Mouse (Mus musculus) left cerebral cortex, postnatal 10 days (tissue): Measurements from ENCODE around the gene Limch1. TPM values are rescaled to one million over a fixed set of nuclear protein-coding genes. Genes with fewer than 3 reads are reported as not detected.

Experiments
- DNase-seq, 2 experiments: peaks; one replicate each; pipeline ENCODE4 v3.0.0; 2021 to 2022; ENCODE audit warnings: low spot score in 2 of 2, mixed read lengths in 1 of 2; ENCODE audit errors: extremely low spot score in 1 of 2
- intact Hi-C: fragments of 180-260 bp; cut with DNase I; formaldehyde crosslinking; loops from one replicate; pipeline ENCODE4 v1.15.1; 2025
- total RNA-seq, 2 experiments: library from RNA; stranded (reverse); gene quantifications; 2 replicates each; pipeline ENCODE4 v1.2.3; 2021

Limch1 gene
- 100 to 1,000 TPM; 114 TPM for total RNA-seq

GRCm38 (mm10) chr5:66745390-66745995, at the start of gene Limch1:
Limch1 (plus strand) TSS chr5:66745827.
- intact Hi-C loops = loop anchor here (5.0 kb wide), 1 partner anchor 33 kb away; no protein-coding TSS in a partner anchor
- DNase-seq = peak in 1 of 2 experiments; percentile 85

GRCm38 (mm10) chr5:66697119-66697518, 48.5 kb upstream of the Limch1 start:
- peak in 1 of 2 experiments; percentile 60 for DNase-seq
- intact Hi-C loops = loop anchor here (5.0 kb wide), 1 partner anchor 535 kb away; no protein-coding TSS in a partner anchor

- DNase-seq = peak in 1 of 2 experiments; percentile 63
- intact Hi-C loops = loop anchor here (2.0 to 5.0 kb wide), 2 partner anchors 317 to 532 kb away; no protein-coding TSS in a partner anchor
These were observed 45.7 kb upstream of the Limch1 start for GRCm38 (mm10) chr5:66699911-66700310.

DNA sequence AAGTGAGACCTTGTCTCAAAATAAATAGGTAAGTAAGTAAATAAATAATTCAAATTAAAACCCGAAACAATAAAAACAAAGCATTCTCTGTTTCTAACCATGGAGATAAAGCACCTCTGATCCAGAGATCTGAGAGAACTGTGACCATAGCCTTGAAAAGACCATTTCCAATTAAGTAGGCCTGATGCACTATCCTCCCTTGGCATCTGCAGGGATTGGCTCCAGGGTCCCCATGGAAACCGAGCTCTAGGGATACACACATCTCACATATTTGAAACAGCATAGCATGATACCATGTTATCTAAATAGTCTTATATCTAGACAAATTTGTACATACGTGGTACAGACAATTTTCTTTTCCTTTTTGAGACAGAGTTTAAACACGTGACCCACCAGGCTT, 43.7 kb upstream of the Limch1 start:
- intact Hi-C loops = no loop called here
- no peak for DNase-seq

DNA sequence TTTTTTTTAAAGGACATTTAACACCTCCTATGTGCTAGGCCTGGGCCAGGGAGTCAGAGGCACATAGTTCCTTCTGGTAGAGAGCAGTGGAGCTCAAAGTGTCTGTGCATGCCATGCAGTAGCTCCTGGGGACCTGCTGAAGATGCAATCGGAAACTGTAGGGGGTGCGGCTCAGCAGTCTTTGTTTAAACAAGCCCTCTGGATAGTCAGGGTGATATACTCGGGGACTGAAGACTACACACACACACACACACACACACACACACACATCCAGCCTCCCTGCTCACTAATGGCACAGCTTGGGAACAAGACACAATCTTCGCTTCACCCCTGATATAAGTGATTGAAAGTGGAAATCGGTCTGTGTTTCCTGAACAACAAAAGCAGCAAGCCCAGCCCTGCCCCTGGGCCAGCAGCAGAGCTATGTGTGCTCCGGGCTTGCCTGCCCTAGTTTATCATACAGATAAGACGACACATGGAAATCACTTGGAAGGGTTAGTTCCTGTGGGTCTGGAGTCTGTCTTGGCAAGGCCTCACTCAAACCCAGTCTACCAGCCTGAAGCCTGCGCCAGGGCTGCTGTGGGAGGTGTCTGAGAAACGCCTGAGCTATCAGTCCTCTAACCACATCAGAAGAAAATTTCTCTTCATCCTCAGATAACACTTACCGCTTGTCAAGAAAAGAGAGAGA, 42.2 kb upstream of the Limch1 start:
- no peak for DNase-seq
- intact Hi-C loops = no loop called here

DNA sequence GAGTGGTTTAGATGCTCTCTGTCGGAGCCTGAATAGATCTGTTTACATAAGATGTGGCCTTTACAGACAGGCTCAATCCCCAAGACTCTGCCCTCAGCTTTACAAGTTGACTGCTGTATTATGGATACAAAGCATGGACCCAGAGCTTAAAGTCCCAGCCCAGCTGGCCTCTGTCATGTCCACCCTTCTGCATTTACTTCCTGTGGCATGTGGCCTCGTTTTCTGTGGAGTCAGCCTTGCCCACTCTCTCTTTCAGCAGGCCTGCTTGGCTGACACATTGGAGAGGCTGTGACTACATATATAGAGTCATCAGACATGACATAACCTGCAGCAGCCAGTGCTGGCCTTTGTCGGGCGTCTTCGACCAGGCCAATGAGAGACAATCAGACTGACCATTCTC, 37.8 kb upstream of the Limch1 start:
- intact Hi-C loops = no loop called here
- no peak for DNase-seq

DNA sequence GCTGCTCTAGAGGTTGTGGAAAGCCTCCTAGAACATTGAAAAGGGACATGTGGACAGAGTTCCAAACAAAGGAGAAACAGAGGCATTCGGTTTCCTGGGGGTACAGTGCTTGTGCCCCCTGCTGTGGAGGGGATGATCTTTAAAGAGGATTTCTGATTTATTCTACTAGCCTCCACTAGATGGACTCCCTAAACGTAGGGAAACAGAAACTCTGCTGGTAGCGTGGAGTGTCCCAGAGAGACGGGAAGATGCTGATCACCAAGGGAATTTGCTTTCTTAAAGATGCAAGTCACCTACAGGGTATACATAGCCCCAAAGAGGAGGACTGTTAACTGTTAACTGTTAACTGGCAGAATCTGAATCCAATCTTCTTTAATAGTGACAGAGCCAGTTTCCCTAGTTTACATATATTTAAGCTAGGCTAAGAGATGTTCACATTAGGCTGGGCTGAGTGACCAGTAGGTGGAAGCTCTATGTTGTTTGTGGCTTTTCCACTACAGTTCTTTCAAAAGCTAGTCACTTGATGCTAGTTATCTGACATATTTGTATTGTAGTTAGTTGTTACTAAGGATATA, 35.1 kb upstream of the Limch1 start:
- intact Hi-C loops = loop anchor here (5.0 kb wide), 3 partner anchors 37 to 307 kb away; partner anchors contain the start of gene Limch1
- DNase-seq = no peak

- DNase-seq = no peak
- intact Hi-C loops = loop anchor here (5.0 kb wide), 3 partner anchors 34 to 304 kb away; partner anchors contain the start of gene Limch1
These were observed 32.8 kb upstream of the Limch1 start for GRCm38 (mm10) chr5:66712801-66713200.

DNA sequence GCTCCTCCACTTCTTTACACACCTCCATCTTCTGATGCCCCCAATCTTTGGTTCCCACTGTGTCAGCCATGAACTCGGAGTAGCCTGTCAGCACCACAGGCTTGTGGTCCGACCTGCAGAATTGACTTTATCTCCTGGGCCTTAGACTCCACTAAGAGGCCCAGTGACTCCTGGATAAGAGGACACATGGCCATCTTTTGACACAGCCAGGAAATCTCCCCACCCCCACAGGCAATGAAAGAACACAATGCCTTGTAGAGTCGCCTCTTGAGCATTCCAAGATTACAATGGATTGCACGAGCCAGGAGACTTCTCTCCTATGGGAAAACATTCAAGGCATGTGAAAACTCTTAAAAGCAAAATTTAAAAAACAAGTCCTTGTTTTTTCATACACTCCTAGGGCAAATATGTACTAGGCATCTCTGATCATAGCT, 30.1 kb upstream of the Limch1 start:
- DNase-seq = no peak
- intact Hi-C loops = no loop called here

- no peak for DNase-seq
- intact Hi-C loops = no loop called here
These were observed 27.7 kb upstream of the Limch1 start for GRCm38 (mm10) chr5:66717931-66718330.

GRCm38 (mm10) chr5:66718413-66718812, 27.2 kb upstream of the Limch1 start:
- DNase-seq = no peak
- intact Hi-C loops = no loop called here

GRCm38 (mm10) chr5:66718880-66719279, 26.7 kb upstream of the Limch1 start:
- intact Hi-C loops = no loop called here
- DNase-seq = no peak

- DNase-seq = no peak
- intact Hi-C loops = no loop called here
These were observed 24.7 kb upstream of the Limch1 start for GRCm38 (mm10) chr5:66720921-66721320.

GRCm38 (mm10) chr5:66722586-66722985, 23.0 kb upstream of the Limch1 start:
- intact Hi-C loops = no loop called here
- no peak for DNase-seq

GRCm38 (mm10) chr5:66723037-66723436, 22.6 kb upstream of the Limch1 start:
- DNase-seq = no peak
- intact Hi-C loops = no loop called here

GRCm38 (mm10) chr5:66723626-66724025, 22.0 kb upstream of the Limch1 start:
- intact Hi-C loops = no loop called here

DNA sequence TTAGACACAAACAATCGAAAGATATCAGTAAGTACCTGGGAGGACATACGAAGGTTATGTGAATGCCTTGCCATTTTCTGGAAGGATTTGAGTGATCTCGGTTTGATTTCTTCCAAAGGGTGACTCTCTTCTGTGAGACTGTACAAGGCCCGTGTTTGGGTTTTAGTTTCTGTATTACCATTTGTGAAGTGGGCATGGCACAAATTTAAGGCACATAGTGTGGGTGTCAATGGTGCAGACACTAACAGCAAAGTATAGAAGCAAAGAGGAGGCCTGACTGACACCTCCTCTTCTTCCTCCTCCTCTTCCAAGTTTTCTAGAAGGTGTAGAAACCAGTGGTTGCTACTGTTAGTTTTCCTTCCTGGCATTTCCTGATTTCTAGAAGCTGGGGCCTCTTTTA, 16.3 kb upstream of the Limch1 start:
- intact Hi-C loops = no loop called here
- DNase-seq = no peak

More at GRCm38 (mm10) chr5:66723626-66724025, 22.0 kb upstream of the Limch1 start:
- no peak for DNase-seq

- DNase-seq = peak; percentile 57 to 87
- intact Hi-C loops = no loop called here
These were observed 14.9 kb upstream of the Limch1 start for GRCm38 (mm10) chr5:66730621-66731301.

DNA sequence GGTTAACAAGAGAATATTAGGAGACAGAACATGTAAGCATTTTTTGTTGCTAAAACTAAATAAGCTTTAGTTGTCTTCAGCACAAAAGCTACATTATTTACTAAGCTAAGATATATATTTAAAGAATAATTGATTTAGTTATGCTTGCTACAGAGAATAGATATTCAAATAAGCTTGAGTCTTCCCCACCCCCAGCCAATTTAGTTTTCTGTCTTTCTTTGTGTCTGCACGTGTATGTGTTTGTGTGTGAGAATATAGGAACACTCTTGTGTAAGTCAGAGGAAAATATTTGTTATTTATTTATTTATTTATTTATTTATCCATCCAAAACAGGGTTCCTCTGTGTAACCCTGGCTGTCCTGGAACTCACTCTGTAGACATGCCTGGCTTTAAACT, 14.3 kb upstream of the Limch1 start:
- no peak for DNase-seq
- intact Hi-C loops = no loop called here
